Mouse (Mus musculus): ENCODE data around the gene Cfap45. TPM values are rescaled to one million over a fixed set of nuclear protein-coding genes. Genes with fewer than 3 reads are reported as not detected.

Gene Cfap45
- 1 to 10 TPM; 4.5 to 5.2 TPM for total RNA-seq (2021)
- long read RNA-seq, experiment 1, partial matches to known transcripts, result 0 of 5 reads
- long read RNA-seq, experiment 1, other reads (novel, unspliced or antisense), result 2 of 5 reads
- long read RNA-seq, experiment 2, partial matches to known transcripts, result 0 of 3 reads
- long read RNA-seq, experiment 2, other reads (novel, unspliced or antisense), result 2 of 3 reads

- TF ChIP-seq CTCF (IDR thresholded peaks at IDR 0.05), result no peak
- peak within 1 kb of the TSS; percentile 55 for H3K4me3 ChIP-seq
- intact Hi-C loops (cut with DNase I), result no loop called here
- H3K27ac ChIP-seq, result 0 out of 2 replicates have a peak within 1 kb of the TSS, but pooled peaks have one; percentile 24
- DNase-seq (ENCODE audit: extremely low spot score in 1 of 2, low spot score in 2 of 2), result peak; percentile 61 to 81
Observed at GRCm38 (mm10) chr1:172520576-172521440, at the start of gene Cfap45. Cfap45 (plus strand) TSS chr1:172520801.

- intact Hi-C loops (cut with DNase I), result no loop called here
- no peak for TF ChIP-seq CTCF (IDR thresholded peaks at IDR 0.05)
- no peak for DNase-seq (ENCODE audit: extremely low spot score in 1 of 2, low spot score in 2 of 2)
- Histone ChIP-seq H3K4me3 (no peak overlapping the region), H3K27ac (no peak overlapping the region)
Observed at GRCm38 (mm10) chr1:172472909-172473308, 47.7 kb upstream of the Cfap45 start.

GRCm38 (mm10) chr1:172474196-172474595 is 46.4 kb upstream of the Cfap45 start:
- no peak overlapping the region for H3K4me3 ChIP-seq
- no peak for TF ChIP-seq CTCF (IDR thresholded peaks at IDR 0.05)
- intact Hi-C loops (cut with DNase I), result no loop called here
- no peak for DNase-seq (ENCODE audit: extremely low spot score in 1 of 2, low spot score in 2 of 2)
- no peak overlapping the region for H3K27ac ChIP-seq

- TF ChIP-seq CTCF (IDR thresholded peaks at IDR 0.05), result no peak
- no peak for DNase-seq (ENCODE audit: extremely low spot score in 1 of 2, low spot score in 2 of 2)
- intact Hi-C loops (cut with DNase I), result no loop called here
- no peak within 1 kb of the TSS for H3K4me3 ChIP-seq
- no peak within 1 kb of the TSS for H3K27ac ChIP-seq
Observed at GRCm38 (mm10) chr1:172475054-172475741, 45.4 kb upstream of the Cfap45 start, which contains the start of gene Slamf9. Slamf9 (plus strand) TSS chr1:172475358.

- no peak overlapping the region for H3K27ac ChIP-seq
- no peak for DNase-seq (ENCODE audit: extremely low spot score in 1 of 2, low spot score in 2 of 2)
- no peak for TF ChIP-seq CTCF (IDR thresholded peaks at IDR 0.05)
- intact Hi-C loops (cut with DNase I), result no loop called here
- no peak overlapping the region for H3K4me3 ChIP-seq
Observed at GRCm38 (mm10) chr1:172478020-172478419, 42.6 kb upstream of the Cfap45 start.

- intact Hi-C loops (cut with DNase I), result no loop called here
- DNase-seq (ENCODE audit: extremely low spot score in 1 of 2, low spot score in 2 of 2), result no peak
- H3K27ac ChIP-seq, result no peak overlapping the region
- H3K4me3 ChIP-seq, result no peak overlapping the region
- TF ChIP-seq CTCF (IDR thresholded peaks at IDR 0.05), result no peak
Observed at GRCm38 (mm10) chr1:172480376-172480775, 40.2 kb upstream of the Cfap45 start.

- TF ChIP-seq CTCF (IDR thresholded peaks at IDR 0.05), result no peak
- intact Hi-C loops (cut with DNase I), result no loop called here
- H3K27ac ChIP-seq, result no peak overlapping the region
- no peak for DNase-seq (ENCODE audit: extremely low spot score in 1 of 2, low spot score in 2 of 2)
- H3K4me3 ChIP-seq, result no peak overlapping the region
Observed at GRCm38 (mm10) chr1:172481111-172481510, 39.5 kb upstream of the Cfap45 start.

GRCm38 (mm10) chr1:172481540-172482280 is 38.9 kb upstream of the Cfap45 start, which contains the start of gene Igsf9:
Igsf9 (plus strand) TSS chr1:172481788.
- intact Hi-C loops (cut with DNase I), result no loop called here
- Histone ChIP-seq H3K27ac (no peak within 1 kb of the TSS), H3K4me3 (peak within 1 kb of the TSS; percentile 56)
- DNase-seq (ENCODE audit: extremely low spot score in 1 of 2, low spot score in 2 of 2), result peak; percentile 91 to 94
- peak; percentile 57 for TF ChIP-seq CTCF (IDR thresholded peaks at IDR 0.05)

GRCm38 (mm10) chr1:172482518-172483360 is 37.9 kb upstream of the Cfap45 start:
- intact Hi-C loops (cut with DNase I), result no loop called here
- DNase-seq (ENCODE audit: extremely low spot score in 1 of 2, low spot score in 2 of 2), result no peak
- TF ChIP-seq CTCF (IDR thresholded peaks at IDR 0.05), result no peak
- Histone ChIP-seq H3K27ac (no peak overlapping the region), H3K4me3 (peak overlapping the region; percentile 56)

GRCm38 (mm10) chr1:172483361-172483660 is 37.3 kb upstream of the Cfap45 start:
- no peak for DNase-seq (ENCODE audit: extremely low spot score in 1 of 2, low spot score in 2 of 2)
- intact Hi-C loops (cut with DNase I), result no loop called here
- H3K4me3 ChIP-seq, result no peak overlapping the region
- TF ChIP-seq CTCF (IDR thresholded peaks at IDR 0.05), result no peak
- H3K27ac ChIP-seq, result no peak overlapping the region

GRCm38 (mm10) chr1:172484236-172484635 is 36.4 kb upstream of the Cfap45 start:
- no peak for DNase-seq (ENCODE audit: extremely low spot score in 1 of 2, low spot score in 2 of 2)
- H3K27ac ChIP-seq, result no peak overlapping the region
- no peak for TF ChIP-seq CTCF (IDR thresholded peaks at IDR 0.05)
- intact Hi-C loops (cut with DNase I), result no loop called here
- no peak overlapping the region for H3K4me3 ChIP-seq
